ENCODE assay signal across 13 mouse cellular contexts in the genomic region with DNA sequence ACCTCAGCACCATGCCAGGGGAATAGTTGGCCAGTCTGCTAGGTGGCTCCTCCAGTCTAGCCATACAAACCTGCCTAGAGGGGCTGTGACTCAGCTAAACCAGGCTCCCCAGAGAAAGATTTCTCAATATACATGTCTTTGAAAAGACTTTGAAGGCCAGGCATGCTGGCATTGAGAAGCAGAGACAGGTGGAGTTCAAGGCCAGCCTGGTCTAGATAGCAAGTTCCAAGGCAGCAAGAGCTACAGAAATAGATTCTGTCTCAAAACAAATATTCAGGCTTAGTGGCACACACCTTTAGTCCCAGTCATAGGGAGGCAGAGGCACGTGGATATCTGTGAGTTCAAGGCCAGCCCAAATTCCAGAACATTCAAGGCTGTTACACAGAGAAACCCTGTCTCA. TPM values are rescaled to one million over a fixed set of nuclear protein-coding genes. Genes with fewer than 3 reads are reported as not detected.
"Had no signal": no experiment of that assay in that cellular context is flagged by ENCODE, and none has a peak within 500 bp of the region (broad histone marks: within the 10 kb centered on the region; RNA-seq: fewer than 3 reads in every experiment).

No protein-coding gene starts in this region.

- DNase-seq: kidney, adult 8-10 months; kidney, postnatal 36 days; layer of hippocampus, adult 9-11 months; layer of hippocampus, postnatal 36 days; lung, embryonic 14.5 days; lung, postnatal 10 days; lung, postnatal 4 days; midbrain, embryonic 14.5 days; right cerebral cortex, adult 18-20 months; right cerebral cortex, postnatal 25 days; thymus, postnatal 14 days had no signal

RNA-seq across cellular contexts. Expression of gene Arhgdig, which starts 1.2 kb away (rescaled TPM):
- total RNA-seq: megakaryocyte, adult 5-6 weeks had no signal

RNA-seq across cellular contexts. Expression of gene Pdia2, which starts 7.5 kb away (rescaled TPM):
- polyA plus RNA-seq: midbrain, embryonic 14.5 days; neural tube, embryonic 13.5 days had no signal
